Mouse (Mus musculus) cerebellum, adult 18-20 months (tissue): ENCODE measurements around the gene Jsrp1.

Experiments used
- DNase-seq, 2 experiments: peaks; one replicate each; pipeline ENCODE4 v3.0.0; 2021

The Jsrp1 gene

GRCm38 (mm10) chr10:80813366-80813765 lies at the start of gene Jsrp1:
TSS of gene Jsrp1 (minus strand) at chr10:80813498.
- DNase-seq = no peak

GRCm38 (mm10) chr10:80862305-80862704 lies 49.0 kb upstream of the Jsrp1 start:
- no peak for DNase-seq

- no peak for DNase-seq
Measured at GRCm38 (mm10) chr10:80858350-80858935, 45.1 kb upstream of the Jsrp1 start.

- no peak for DNase-seq
Measured at GRCm38 (mm10) chr10:80857848-80858247, 44.5 kb upstream of the Jsrp1 start.

- no peak for DNase-seq
Measured at GRCm38 (mm10) chr10:80857386-80857785, 44.1 kb upstream of the Jsrp1 start.

GRCm38 (mm10) chr10:80856908-80857307 lies 43.6 kb upstream of the Jsrp1 start:
- DNase-seq = no peak

GRCm38 (mm10) chr10:80856267-80856666 lies 43.0 kb upstream of the Jsrp1 start:
- DNase-seq = no peak

- DNase-seq = peak; percentile 67 to 70
Measured at GRCm38 (mm10) chr10:80855749-80856073, 42.4 kb upstream of the Jsrp1 start.

GRCm38 (mm10) chr10:80854913-80855748 lies 41.8 kb upstream of the Jsrp1 start, which contains the start of the genes Lsm7 and Sppl2b:
TSS of gene Lsm7 (minus strand) at chr10:80855209.
TSS of gene Sppl2b (plus strand) at chr10:80855275.
- DNase-seq = peak; percentile 95 to 99

GRCm38 (mm10) chr10:80848571-80848970 lies 35.3 kb upstream of the Jsrp1 start:
- no peak for DNase-seq

- DNase-seq = no peak
Measured at GRCm38 (mm10) chr10:80845732-80846131, 32.4 kb upstream of the Jsrp1 start.

GRCm38 (mm10) chr10:80845055-80845693 lies 31.9 kb upstream of the Jsrp1 start:
- DNase-seq = peak in 1 of 2 experiments; percentile 45

- DNase-seq = peak; percentile 73 to 89
Measured at GRCm38 (mm10) chr10:80843931-80844547, 30.7 kb upstream of the Jsrp1 start, which contains the start of gene Lingo3. TSS of gene Lingo3 (minus strand) at chr10:80844039.

GRCm38 (mm10) chr10:80843087-80843930 lies 30.0 kb upstream of the Jsrp1 start:
- DNase-seq = no peak

GRCm38 (mm10) chr10:80842334-80842733 lies 29.0 kb upstream of the Jsrp1 start:
- peak in 1 of 2 experiments; percentile 43 for DNase-seq

GRCm38 (mm10) chr10:80841685-80842084 lies 28.4 kb upstream of the Jsrp1 start:
- DNase-seq = peak in 1 of 2 experiments; percentile 36

- peak in 1 of 2 experiments; percentile 25 for DNase-seq
Measured at GRCm38 (mm10) chr10:80839848-80840247, 26.6 kb upstream of the Jsrp1 start.

GRCm38 (mm10) chr10:80838346-80838912 lies 25.1 kb upstream of the Jsrp1 start:
- peak; percentile 41 to 45 for DNase-seq

GRCm38 (mm10) chr10:80837827-80838226 lies 24.5 kb upstream of the Jsrp1 start:
- DNase-seq = peak; percentile 69 to 79

- peak; percentile 54 to 60 for DNase-seq
Measured at GRCm38 (mm10) chr10:80836949-80837379, 23.7 kb upstream of the Jsrp1 start.

GRCm38 (mm10) chr10:80835617-80836016 lies 22.3 kb upstream of the Jsrp1 start:
- DNase-seq = peak in 1 of 2 experiments; percentile 39

GRCm38 (mm10) chr10:80832818-80833217 lies 19.5 kb upstream of the Jsrp1 start:
- DNase-seq = no peak
